Mouse (Mus musculus) kidney, embryonic 16.5 days (tissue): ENCODE data around the gene Stk24. TPM values are rescaled to one million over a fixed set of nuclear protein-coding genes. Genes with fewer than 3 reads are reported as not detected.

ENCODE experiments used
- ATAC-seq: fragments of 200-750 bp; cut with Nextera tagmentation; 2 replicates; pipeline ENCODE4 v1.8.0; 2017; ENCODE audit warnings: moderate TSS enrichment; ENCODE audit not compliant: low FRiP score, low TSS enrichment
- H3K27ac ChIP-seq: fragments of 300-500 bp; sonication (generic); 2 replicates; pipeline ENCODE4 v1.5.1; 2014; ENCODE audit warnings: low read length
- H3K27me3 ChIP-seq: fragments of 300-500 bp; sonication (generic); 2 replicates; pipeline ENCODE4 v1.6.1; 2014; ENCODE audit warnings: low read length, control low read depth, mixed read lengths; ENCODE audit not compliant: insufficient read depth
- H3K36me3 ChIP-seq: fragments of 300-500 bp; sonication (generic); 2 replicates; pipeline ENCODE4 v1.6.1; 2014; ENCODE audit warnings: low read length, control low read depth, mixed read lengths; ENCODE audit not compliant: insufficient read depth
- H3K4me1 ChIP-seq: fragments of 300-500 bp; sonication (generic); 2 replicates; pipeline ENCODE4 v1.6.1; 2014; ENCODE audit warnings: low read length, control low read depth, mixed read lengths; ENCODE audit not compliant: insufficient read depth
- H3K4me2 ChIP-seq: fragments of 300-500 bp; sonication (generic); replicated peaks from 2 replicates; pipeline ENCODE4 v1.6.1; 2014; ENCODE audit warnings: low read depth, low read length
- H3K4me3 ChIP-seq: fragments of 300-500 bp; sonication (generic); 2 replicates; pipeline ENCODE4 v1.5.1; 2014; ENCODE audit warnings: mild to moderate bottlenecking, low read length
- H3K9ac ChIP-seq: fragments of 300-500 bp; sonication (generic); replicated peaks from 2 replicates; pipeline ENCODE4 v1.6.1; 2014; ENCODE audit warnings: low read length
- H3K9me3 ChIP-seq: fragments of 300-500 bp; sonication (generic); 2 replicates; pipeline ENCODE4 v1.6.1; 2016; ENCODE audit warnings: low read length, control low read depth
- WGBS: fragments of 180-500 bp; shearing (Covaris S2); extraction: QIAGEN DNeasy Blood & Tissue Kit; methylation state at CpG from one replicate; pipeline ENCODE4 v1.1.7; 2014; 5-methylcytosine and 5-hydroxymethylcytosine counted together
- polyA plus RNA-seq: library from polyadenylated mRNA; unstranded; fragments of >200 nt; fragmentation: Nextera tagmentation; extraction: Ambion mirVana; gene quantifications from 2 replicates; pipeline ENCODE4 v1.2.1, GENCODE M21; 2015

Gene Stk24
- polyA plus RNA-seq, 1 experiment from 2014 or later: 34.8 TPM

GRCm38 (mm10) chr14:121251099-121251498, 128.7 kb downstream of the Stk24 start:
- H3K4me2 ChIP-seq: no peak overlapping the region
- no peaks in the 10 kb centered on the region for H3K27me3 ChIP-seq
- H3K27ac ChIP-seq: no peak overlapping the region
- no peak overlapping the region for H3K9ac ChIP-seq
- H3K36me3 ChIP-seq: peaks cover 25% of the 10 kb centered on the region
- peaks cover 12% of the 10 kb centered on the region; the same call in 1 of the 2 replicates for H3K4me1 ChIP-seq
- no peak overlapping the region for H3K4me3 ChIP-seq
- no peaks in the 10 kb centered on the region for H3K9me3 ChIP-seq
- 88% methylated on average over 5 of the region's 5 CpGs for WGBS
- ATAC-seq: no peak

- H3K4me3 ChIP-seq: no peak overlapping the region
- no peak overlapping the region for H3K4me2 ChIP-seq
- peaks cover 12% of the 10 kb centered on the region; the same call in 1 of the 2 replicates for H3K4me1 ChIP-seq
- 89% methylated on average over 5 of the region's 5 CpGs for WGBS
- no peak overlapping the region for H3K27ac ChIP-seq
- no peaks in the 10 kb centered on the region for H3K27me3 ChIP-seq
- H3K9me3 ChIP-seq: no peaks in the 10 kb centered on the region
- peaks cover 37% of the 10 kb centered on the region for H3K36me3 ChIP-seq
- ATAC-seq: no peak
- H3K9ac ChIP-seq: no peak overlapping the region
Observed at GRCm38 (mm10) chr14:121248346-121248745, 131.5 kb downstream of the Stk24 start.

- Histone ChIP-seq H3K9ac (no peak overlapping the region), H3K36me3 (peaks cover 42% of the 10 kb centered on the region), H3K27me3 (no peaks in the 10 kb centered on the region), H3K9me3 (no peaks in the 10 kb centered on the region), H3K4me3 (no peak overlapping the region), H3K27ac (0 out of 2 replicates have a peak overlapping the region, but pooled peaks have one; percentile 1), H3K4me1 (peaks cover 12% of the 10 kb centered on the region; the same call in 1 of the 2 replicates), H3K4me2 (no peak overlapping the region)
- WGBS: 62% methylated on average over 7 of the region's 7 CpGs
- no peak for ATAC-seq
Observed at GRCm38 (mm10) chr14:121247287-121247686, 132.5 kb downstream of the Stk24 start.

GRCm38 (mm10) chr14:121246048-121246731, 133.6 kb downstream of the Stk24 start:
- Histone ChIP-seq H3K27me3 (no peaks in the 10 kb centered on the region), H3K9ac (no peak overlapping the region), H3K4me1 (peaks cover 12% of the 10 kb centered on the region; the same call in 1 of the 2 replicates), H3K9me3 (no peaks in the 10 kb centered on the region), H3K27ac (no peak overlapping the region), H3K36me3 (peaks cover 49% of the 10 kb centered on the region), H3K4me3 (no peak overlapping the region), H3K4me2 (no peak overlapping the region)
- no peak for ATAC-seq
- 81% methylated on average over 14 of the region's 14 CpGs for WGBS

- no peak overlapping the region for H3K9ac ChIP-seq
- H3K36me3 ChIP-seq: peaks cover 59% of the 10 kb centered on the region
- H3K4me1 ChIP-seq: peaks cover 12% of the 10 kb centered on the region; the same call in 1 of the 2 replicates
- H3K9me3 ChIP-seq: no peaks in the 10 kb centered on the region
- no peak overlapping the region for H3K4me3 ChIP-seq
- H3K4me2 ChIP-seq: no peak overlapping the region
- WGBS: 94% methylated on average over 15 of the region's 15 CpGs
- H3K27ac ChIP-seq: no peak overlapping the region
- H3K27me3 ChIP-seq: no peaks in the 10 kb centered on the region
- ATAC-seq: peak; percentile 14; the same call in 1 of the 2 replicates
Observed at GRCm38 (mm10) chr14:121244104-121244503, 135.7 kb downstream of the Stk24 start.

GRCm38 (mm10) chr14:121239386-121239785, 140.4 kb downstream of the Stk24 start:
- peaks cover 14% of the 10 kb centered on the region for H3K4me1 ChIP-seq
- H3K9ac ChIP-seq: no peak overlapping the region
- H3K4me2 ChIP-seq: no peak overlapping the region
- WGBS: 57% methylated on average over 8 of the region's 8 CpGs
- H3K9me3 ChIP-seq: no peaks in the 10 kb centered on the region
- no peak overlapping the region for H3K27ac ChIP-seq
- no peak for ATAC-seq
- H3K27me3 ChIP-seq: no peaks in the 10 kb centered on the region
- no peak overlapping the region for H3K4me3 ChIP-seq
- H3K36me3 ChIP-seq: peaks cover 70% of the 10 kb centered on the region

GRCm38 (mm10) chr14:121238727-121239126, 141.1 kb downstream of the Stk24 start:
- Histone ChIP-seq H3K27ac (no peak overlapping the region), H3K9ac (no peak overlapping the region), H3K4me3 (no peak overlapping the region), H3K4me1 (peaks cover 14% of the 10 kb centered on the region), H3K36me3 (peaks cover 70% of the 10 kb centered on the region), H3K27me3 (no peaks in the 10 kb centered on the region), H3K9me3 (no peaks in the 10 kb centered on the region), H3K4me2 (no peak overlapping the region)
- ATAC-seq: no peak
- 89% methylated on average over 10 of the region's 10 CpGs for WGBS

GRCm38 (mm10) chr14:121236736-121237135, 143.1 kb downstream of the Stk24 start:
- H3K36me3 ChIP-seq: peaks cover 69% of the 10 kb centered on the region

More at GRCm38 (mm10) chr14:121236736-121237135, 143.1 kb downstream of the Stk24 start:
- no peak overlapping the region for H3K9ac ChIP-seq
- ATAC-seq: no peak
- no peak overlapping the region for H3K27ac ChIP-seq
- no peak overlapping the region for H3K4me2 ChIP-seq
- no peaks in the 10 kb centered on the region for H3K9me3 ChIP-seq
- H3K27me3 ChIP-seq: no peaks in the 10 kb centered on the region
- no peak overlapping the region for H3K4me3 ChIP-seq
- peaks cover 14% of the 10 kb centered on the region for H3K4me1 ChIP-seq
- WGBS: 90% methylated on average over 4 of the region's 4 CpGs
